Comparison of ENCODE assay signal across 20 mouse cellular contexts in the genomic region with DNA sequence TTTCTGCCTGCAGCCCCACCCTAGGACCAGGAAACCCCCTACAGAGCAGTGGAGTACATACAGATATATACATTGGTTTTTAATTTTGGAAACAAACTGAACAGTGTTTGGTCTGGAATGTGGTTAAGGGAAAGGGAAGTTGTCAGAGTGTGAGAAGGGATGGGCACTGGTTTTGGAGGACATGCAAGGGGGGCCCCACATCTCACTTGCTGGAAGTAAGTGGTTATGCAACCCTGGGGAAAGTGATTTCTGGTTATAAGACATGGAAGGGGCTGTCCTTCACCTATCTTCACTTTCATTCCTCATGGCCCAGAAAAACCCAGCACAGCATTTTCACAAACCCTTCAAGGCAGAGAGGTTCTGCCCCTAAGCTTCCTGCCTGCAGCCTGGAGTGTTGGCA.
DNase-seq lines count a peak whose midpoint lies in the region; ATAC-seq lines count a peak whose summit lies in the region.
"Had no signal": no experiment of that assay in that cellular context is flagged by ENCODE, and none has a peak within 500 bp of the region (broad histone marks: within the 10 kb centered on the region; RNA-seq: fewer than 3 reads in every experiment).

No protein-coding gene starts in this region.

- H3K27me3 ChIP-seq in heart, embryonic 10.5 days (ENCODE audit: insufficient read depth, poor library complexity, severe bottlenecking): no peaks in the 10 kb centered on the region
- H3K27me3 ChIP-seq in limb, embryonic 15.5 days: no peaks in the 10 kb centered on the region
- H3K27me3 ChIP-seq in limb, embryonic 10.5 days (ENCODE audit: low read depth, poor library complexity, severe bottlenecking): no peaks in the 10 kb centered on the region
- H3K27me3 ChIP-seq: embryonic facial prominence, embryonic 15.5 days; heart, embryonic 13.5 days; hindbrain, embryonic 13.5 days had no signal

- H3K4me2 ChIP-seq in limb, embryonic 15.5 days: no peak overlapping the region
- H3K4me2 ChIP-seq: embryonic facial prominence, embryonic 15.5 days; heart, embryonic 13.5 days; hindbrain, embryonic 13.5 days had no signal

- peaks cover 9% of the 10 kb centered on the region; the same call in 1 of the 2 replicates for H3K4me1 ChIP-seq in heart, embryonic 10.5 days
- peaks cover 10% of the 10 kb centered on the region; the same call in 1 of the 2 replicates for H3K4me1 ChIP-seq in limb, embryonic 15.5 days
- H3K4me1 ChIP-seq in limb, embryonic 10.5 days: no peaks in the 10 kb centered on the region
- H3K4me1 ChIP-seq: forebrain, embryonic 10.5 days; heart, embryonic 13.5 days; hindbrain, embryonic 13.5 days had no signal

- no peaks in the 10 kb centered on the region for H3K36me3 ChIP-seq in heart, embryonic 10.5 days
- no peaks in the 10 kb centered on the region for H3K36me3 ChIP-seq in limb, embryonic 15.5 days
- H3K36me3 ChIP-seq in limb, embryonic 10.5 days: no peaks in the 10 kb centered on the region
- H3K36me3 ChIP-seq: embryonic facial prominence, embryonic 15.5 days; forebrain, embryonic 10.5 days; heart, embryonic 13.5 days had no signal

- H3K27ac ChIP-seq in heart, embryonic 10.5 days: no peak overlapping the region
- H3K27ac ChIP-seq in limb, embryonic 15.5 days: 0 out of 2 replicates have a peak overlapping the region, but pooled peaks have one; percentile 4
- no peak overlapping the region for H3K27ac ChIP-seq in limb, embryonic 10.5 days
- H3K27ac ChIP-seq: forebrain, embryonic 10.5 days; gastrocnemius, adult 2 months; heart, embryonic 13.5 days; hindbrain, embryonic 13.5 days had no signal

- no peak for ATAC-seq in limb, embryonic 15.5 days (ENCODE audit: insufficient number of reproducible peaks, low FRiP score, low TSS enrichment, low read depth)
- peak; percentile 33 for ATAC-seq in megakaryocyte, adult 5-6 weeks (ENCODE audit: poor library complexity, severe bottlenecking)
- ATAC-seq: forebrain, embryonic 14.5 days; intestine, postnatal 0 days had no signal

- no peak overlapping the region for H3K9ac ChIP-seq in limb, embryonic 15.5 days
- H3K9ac ChIP-seq: embryonic facial prominence, embryonic 15.5 days; heart, embryonic 13.5 days; hindbrain, embryonic 13.5 days had no signal

- intact Hi-C loops in heart, postnatal 10 days (cut with DNase I): no loop called here

- H3K4me3 ChIP-seq in heart, embryonic 10.5 days: no peak overlapping the region
- no peak overlapping the region for H3K4me3 ChIP-seq in limb, embryonic 15.5 days
- no peak overlapping the region for H3K4me3 ChIP-seq in limb, embryonic 10.5 days
- H3K4me3 ChIP-seq: embryonic facial prominence, embryonic 15.5 days; erythroblast, embryonic 14.5 days; forebrain, embryonic 10.5 days; gastrocnemius, adult 2 months; heart, embryonic 13.5 days; hindbrain, embryonic 13.5 days had no signal

- DNase-seq in heart, embryonic 10.5 days (ENCODE audit: low spot score): peak; percentile 42
- no peak for DNase-seq in heart, postnatal 10 days
- no peak for DNase-seq in limb, embryonic 10.5 days (ENCODE audit: low spot score)
- no peak for DNase-seq in cerebellum, adult 8-10 months
- DNase-seq: adrenal gland, adult 8-10 months; adrenal gland, postnatal 36 days; cerebellum, adult 11 months; cerebellum, adult 9-10 months; cerebellum, postnatal 25 days; gastrocnemius, adult 2 months; gastrocnemius, postnatal 25 days had no signal

- no peaks in the 10 kb centered on the region for H3K9me3 ChIP-seq in heart, embryonic 10.5 days
- no peaks in the 10 kb centered on the region for H3K9me3 ChIP-seq in limb, embryonic 15.5 days
- no peaks in the 10 kb centered on the region for H3K9me3 ChIP-seq in limb, embryonic 10.5 days (replicated peaks)
- H3K9me3 ChIP-seq: embryonic facial prominence, embryonic 15.5 days; forebrain, embryonic 10.5 days; heart, embryonic 13.5 days; hindbrain, embryonic 13.5 days had no signal
